Mouse (Mus musculus) liver, embryonic 15.5 days (tissue): ENCODE data around the gene Pigb. TPM values are rescaled to one million over a fixed set of nuclear protein-coding genes. Genes with fewer than 3 reads are reported as not detected.

Experiments
- ATAC-seq: fragments of 200-750 bp; cut with Nextera tagmentation; 2 replicates; pipeline ENCODE4 v1.8.0; 2017; ENCODE audit warnings: moderate number of reproducible peaks, mild to moderate bottlenecking, moderate library complexity; ENCODE audit not compliant: insufficient read depth
- H3K27ac ChIP-seq: fragments of 300-500 bp; sonication (generic); replicated peaks from 2 replicates; pipeline ENCODE4 v1.5.1; 2015; ENCODE audit warnings: mild to moderate bottlenecking, inconsistent platforms
- H3K27me3 ChIP-seq: fragments of 300-500 bp; sonication (generic); 2 replicates; pipeline ENCODE4 v1.6.1; 2015; ENCODE audit warnings: mild to moderate bottlenecking, inconsistent platforms
- H3K36me3 ChIP-seq: fragments of 300-500 bp; sonication (generic); replicated peaks from 2 replicates; pipeline ENCODE4 v1.6.1; 2015; ENCODE audit warnings: moderate library complexity, mild to moderate bottlenecking, inconsistent platforms
- H3K4me1 ChIP-seq: fragments of 300-500 bp; sonication (generic); replicated peaks from 2 replicates; pipeline ENCODE4 v1.6.1; 2015; ENCODE audit warnings: inconsistent platforms
- H3K4me2 ChIP-seq: fragments of 300-500 bp; sonication (generic); 2 replicates; pipeline ENCODE4 v1.6.1; 2015; ENCODE audit warnings: moderate library complexity, mild to moderate bottlenecking, inconsistent platforms
- H3K4me3 ChIP-seq: fragments of 300-500 bp; sonication (generic); replicated peaks from 2 replicates; pipeline ENCODE4 v1.5.1; 2015; ENCODE audit warnings: mild to moderate bottlenecking, inconsistent platforms
- H3K9ac ChIP-seq: fragments of 300-500 bp; sonication (generic); 2 replicates; pipeline ENCODE4 v1.6.1; 2015; ENCODE audit warnings: moderate library complexity, mild to moderate bottlenecking, inconsistent platforms
- H3K9me3 ChIP-seq: fragments of 300-500 bp; sonication (generic); replicated peaks from 2 replicates; pipeline ENCODE4 v1.6.1; 2016; ENCODE audit warnings: inconsistent platforms
- WGBS: fragments of 180-500 bp; shearing (Covaris S2); methylation state at CpG from one replicate; pipeline ENCODE4 v1.1.7; 2015; ENCODE audit warnings: mixed read lengths; ENCODE audit not compliant: insufficient replicate concordance; 5-methylcytosine and 5-hydroxymethylcytosine counted together
- polyA plus RNA-seq: library from polyadenylated mRNA; unstranded; fragments of >200 nt; fragmentation: Nextera tagmentation; extraction: Ambion mirVana; gene quantifications from 2 replicates; pipeline ENCODE4 v1.2.1, GENCODE M21; 2015

Pigb gene
- polyA plus RNA-seq, 1 experiment from 2014 or later: 4.3 TPM

- ATAC-seq: no peak
- H3K4me2 ChIP-seq: no peak overlapping the region
- no peak overlapping the region for H3K9ac ChIP-seq
- H3K9me3 ChIP-seq: no peaks in the 10 kb centered on the region
- no peak overlapping the region for H3K4me3 ChIP-seq
- no peaks in the 10 kb centered on the region for H3K36me3 ChIP-seq
- H3K27ac ChIP-seq: no peak overlapping the region
- 78% methylated on average over 2 of the region's 2 CpGs for WGBS
- peaks cover 14% of the 10 kb centered on the region for H3K4me1 ChIP-seq
- 0 out of 2 replicates have a peak, but pooled peaks cover 2% of the 10 kb centered on the region for H3K27me3 ChIP-seq
Measured at GRCm38 (mm10) chr9:72991420-72991819, 48.8 kb downstream of the Pigb start.

GRCm38 (mm10) chr9:72988706-72989105 lies 51.5 kb downstream of the Pigb start:
- Histone ChIP-seq H3K27me3 (0 out of 2 replicates have a peak, but pooled peaks cover 2% of the 10 kb centered on the region), H3K9ac (no peak overlapping the region), H3K9me3 (no peaks in the 10 kb centered on the region), H3K4me1 (peaks cover 27% of the 10 kb centered on the region), H3K4me2 (no peak overlapping the region), H3K36me3 (no peaks in the 10 kb centered on the region), H3K27ac (no peak overlapping the region), H3K4me3 (no peak overlapping the region)
- 76% methylated on average over 5 of the region's 5 CpGs for WGBS
- no peak for ATAC-seq

- no peak overlapping the region for H3K27ac ChIP-seq
- H3K4me3 ChIP-seq: no peak overlapping the region
- H3K4me2 ChIP-seq: no peak overlapping the region
- peaks cover 27% of the 10 kb centered on the region for H3K4me1 ChIP-seq
- no peaks in the 10 kb centered on the region for H3K9me3 ChIP-seq
- H3K36me3 ChIP-seq: no peaks in the 10 kb centered on the region
- 0 out of 2 replicates have a peak, but pooled peaks cover 2% of the 10 kb centered on the region for H3K27me3 ChIP-seq
- 44% methylated on average over 3 of the region's 3 CpGs for WGBS
- H3K9ac ChIP-seq: no peak overlapping the region
- ATAC-seq: no peak
Measured at GRCm38 (mm10) chr9:72987703-72988102, 52.5 kb downstream of the Pigb start.

- WGBS: under 1% methylated on average over 88 of the region's 88 CpGs
Measured at GRCm38 (mm10) chr9:72985250-72986220, 54.6 kb downstream of the Pigb start, which contains the start of the genes Ccpg1os and Ccpg1. TSS of gene Ccpg1os (minus strand) at chr9:72985382. TSS of gene Ccpg1 (plus strand) at chr9:72985429.

GRCm38 (mm10) chr9:72983066-72983465 lies 57.1 kb downstream of the Pigb start:
- H3K9ac ChIP-seq: no peak overlapping the region
- WGBS: 54% methylated on average over 2 of the region's 2 CpGs
- H3K4me1 ChIP-seq: peaks cover 15% of the 10 kb centered on the region
- ATAC-seq: no peak
- H3K27ac ChIP-seq: no peak overlapping the region
- no peak overlapping the region for H3K4me2 ChIP-seq
- no peaks in the 10 kb centered on the region for H3K36me3 ChIP-seq
- no peaks in the 10 kb centered on the region for H3K9me3 ChIP-seq
- 0 out of 2 replicates have a peak, but pooled peaks cover 2% of the 10 kb centered on the region for H3K27me3 ChIP-seq
- H3K4me3 ChIP-seq: no peak overlapping the region

More at GRCm38 (mm10) chr9:72985250-72986220, 54.6 kb downstream of the Pigb start, which contains the start of the genes Ccpg1os and Ccpg1:
- no peaks in the 10 kb centered on the region for H3K36me3 ChIP-seq
- peaks cover 22% of the 10 kb centered on the region for H3K4me1 ChIP-seq
- peak; percentile 99 for ATAC-seq
- no peaks in the 10 kb centered on the region for H3K9me3 ChIP-seq
- 0 out of 2 replicates have a peak, but pooled peaks cover 2% of the 10 kb centered on the region for H3K27me3 ChIP-seq
- peak within 1 kb of the TSS; percentile 88 for H3K27ac ChIP-seq
- H3K4me2 ChIP-seq: peak within 1 kb of the TSS; percentile 94
- H3K4me3 ChIP-seq: peak within 1 kb of the TSS; percentile 93
- H3K9ac ChIP-seq: peak within 1 kb of the TSS; percentile 79

GRCm38 (mm10) chr9:72975242-72975641 lies 64.9 kb downstream of the Pigb start:
- Histone ChIP-seq H3K9me3 (no peaks in the 10 kb centered on the region), H3K4me2 (no peak overlapping the region), H3K9ac (no peak overlapping the region), H3K36me3 (no peaks in the 10 kb centered on the region), H3K4me3 (no peak overlapping the region), H3K4me1 (no peaks in the 10 kb centered on the region), H3K27ac (no peak overlapping the region), H3K27me3 (no peaks in the 10 kb centered on the region)
- WGBS: 48% methylated on average over 1 of the region's 1 CpGs
- ATAC-seq: no peak

- Histone ChIP-seq H3K27ac (peak overlapping the region; percentile 21; the same call in 1 of the 2 replicates), H3K27me3 (no peaks in the 10 kb centered on the region), H3K9ac (no peak overlapping the region), H3K9me3 (no peaks in the 10 kb centered on the region), H3K4me2 (no peak overlapping the region), H3K36me3 (no peaks in the 10 kb centered on the region), H3K4me1 (no peaks in the 10 kb centered on the region), H3K4me3 (no peak overlapping the region)
- WGBS: 59% methylated on average over 5 of the region's 5 CpGs
- ATAC-seq: no peak
Measured at GRCm38 (mm10) chr9:72974734-72975133, 65.4 kb downstream of the Pigb start.

- Histone ChIP-seq H3K9me3 (no peaks in the 10 kb centered on the region), H3K27ac (no peak overlapping the region), H3K27me3 (no peaks in the 10 kb centered on the region), H3K36me3 (no peaks in the 10 kb centered on the region), H3K4me2 (no peak overlapping the region), H3K4me3 (no peak overlapping the region), H3K9ac (no peak overlapping the region), H3K4me1 (0 out of 2 replicates have a peak, but pooled peaks cover 3% of the 10 kb centered on the region)
- ATAC-seq: no peak
Measured at GRCm38 (mm10) chr9:72972984-72973383, 67.2 kb downstream of the Pigb start.

- Histone ChIP-seq H3K27me3 (no peaks in the 10 kb centered on the region), H3K4me1 (0 out of 2 replicates have a peak, but pooled peaks cover 3% of the 10 kb centered on the region), H3K4me2 (no peak overlapping the region), H3K9me3 (no peaks in the 10 kb centered on the region), H3K36me3 (no peaks in the 10 kb centered on the region), H3K4me3 (no peak overlapping the region), H3K9ac (no peak overlapping the region), H3K27ac (no peak overlapping the region)
- WGBS: 69% methylated on average over 5 of the region's 5 CpGs
- ATAC-seq: no peak
Measured at GRCm38 (mm10) chr9:72972435-72972834, 67.7 kb downstream of the Pigb start.

- no peak for ATAC-seq
- no peak overlapping the region for H3K9ac ChIP-seq
- H3K27ac ChIP-seq: no peak overlapping the region
- H3K27me3 ChIP-seq: no peaks in the 10 kb centered on the region
- H3K4me3 ChIP-seq: no peak overlapping the region
- no peaks in the 10 kb centered on the region for H3K36me3 ChIP-seq
- 0 out of 2 replicates have a peak, but pooled peaks cover 3% of the 10 kb centered on the region for H3K4me1 ChIP-seq
- no peak overlapping the region for H3K4me2 ChIP-seq
- 46% methylated on average over 7 of the region's 7 CpGs for WGBS
- no peaks in the 10 kb centered on the region for H3K9me3 ChIP-seq
Measured at GRCm38 (mm10) chr9:72969874-72970273, 70.3 kb downstream of the Pigb start.

- Histone ChIP-seq H3K27ac (no peak overlapping the region), H3K9ac (no peak overlapping the region), H3K4me1 (0 out of 2 replicates have a peak, but pooled peaks cover 3% of the 10 kb centered on the region), H3K4me3 (no peak overlapping the region), H3K9me3 (no peaks in the 10 kb centered on the region), H3K36me3 (no peaks in the 10 kb centered on the region), H3K4me2 (peak overlapping the region; percentile 35; the same call in 1 of the 2 replicates), H3K27me3 (no peaks in the 10 kb centered on the region)
- peak; percentile 37 for ATAC-seq
- WGBS: 18% methylated on average over 11 of the region's 11 CpGs
Measured at GRCm38 (mm10) chr9:72968349-72969061, 71.7 kb downstream of the Pigb start.
